Mouse (Mus musculus): Measurements from ENCODE around the gene Khk. TPM values are rescaled to one million over a fixed set of nuclear protein-coding genes. Genes with fewer than 3 reads are reported as not detected.

Khk gene
- polyA plus RNA-seq, 2 experiments from 2014 or later, result 20.3 to 26.3 TPM

DNA sequence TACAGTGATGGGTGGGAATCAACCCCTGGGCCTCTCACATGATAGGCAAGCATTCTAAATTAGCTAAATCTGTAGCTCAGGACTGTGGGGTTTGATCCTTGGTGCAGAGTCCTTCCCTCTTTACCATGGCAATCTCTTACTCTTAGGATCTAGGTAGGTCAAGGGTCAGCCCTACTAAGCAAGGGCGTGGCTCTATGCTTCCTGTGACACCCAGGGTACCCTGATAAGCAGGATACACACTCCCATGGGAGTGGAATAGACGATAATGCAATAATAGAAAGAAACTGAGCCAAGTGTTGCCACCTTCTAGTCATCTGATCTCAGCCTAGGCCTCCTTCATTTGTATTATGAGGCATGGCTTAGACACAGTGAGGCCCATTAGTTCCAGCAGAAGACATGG, 48.2 kb downstream of the Khk start:
- no peak for ATAC-seq

DNA sequence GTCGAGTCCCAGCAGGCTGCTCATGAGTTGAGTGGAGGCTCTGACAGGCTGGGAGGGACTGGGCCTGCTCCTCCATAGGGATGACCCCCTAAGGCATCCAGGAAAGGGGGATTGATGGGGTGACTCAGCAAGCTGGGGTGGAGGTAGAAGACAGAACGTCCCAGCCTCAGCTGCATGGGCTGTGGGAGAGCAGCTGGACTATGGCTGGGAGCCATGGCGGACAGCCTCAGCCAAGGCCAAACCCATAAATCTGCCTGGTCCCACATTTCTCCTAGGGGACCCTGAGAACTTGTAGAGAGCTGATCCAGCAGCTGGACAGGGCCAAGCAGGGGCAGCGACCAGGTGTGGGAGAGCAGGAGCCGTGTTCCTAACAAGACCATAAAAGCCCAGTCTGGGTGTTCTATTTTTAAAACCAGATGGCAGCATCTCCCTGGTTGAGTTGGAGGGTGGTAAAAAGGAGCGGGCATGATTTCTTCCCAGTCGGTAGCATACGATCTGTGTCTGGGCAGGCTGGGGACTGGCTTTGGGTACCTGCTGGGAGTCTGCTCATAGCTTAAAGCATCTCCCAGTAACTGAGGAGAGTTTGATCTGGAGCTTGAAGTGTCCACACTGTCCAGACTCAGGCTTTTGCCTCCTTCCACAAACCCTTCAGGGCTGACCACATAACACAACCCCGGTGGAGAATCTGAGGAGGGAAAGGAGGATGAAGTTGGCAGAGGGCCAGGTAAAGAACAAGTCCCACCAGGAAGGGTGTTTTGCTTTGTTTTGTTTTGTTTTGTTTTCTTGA, 53.8 kb downstream of the Khk start:
- ATAC-seq, result no peak

Other genes starting within 250 kb of the Khk start
- gene Dpysl5, start 209.9 kb upstream of the Khk start, polyA plus RNA-seq (2017; shearing (Covaris generic)), result not detected
- gene Mapre3, start 106.8 kb upstream of the Khk start, polyA plus RNA-seq (2017; shearing (Covaris generic)), result 1 to 10 TPM; 3.0 to 4.1 TPM
- gene Tmem214, start 53.4 kb upstream of the Khk start, polyA plus RNA-seq (2017; shearing (Covaris generic)), result 10 to 100 TPM; 28.4 to 41.1 TPM
- 1 to 10 TPM; 4.4 to 5.5 TPM for gene Agbl5, start 32.7 kb upstream of the Khk start, polyA plus RNA-seq (2017; shearing (Covaris generic))
- 100 to 1,000 TPM; 200 to 285 TPM for gene Ost4, start 13.6 kb upstream of the Khk start, polyA plus RNA-seq (2017; shearing (Covaris generic))
- under 1 TPM; 0.32 to 0.90 TPM for gene Emilin1, start 8.0 kb upstream of the Khk start, polyA plus RNA-seq (2017; shearing (Covaris generic))
- 1 to 10 TPM in 1 of 2 experiments, not detected in 1; 1.7 TPM for gene Cgref1, start 24.2 kb downstream of the Khk start, polyA plus RNA-seq (2017; shearing (Covaris generic))
- 100 to 1,000 TPM in 1 of 2 experiments, 10 to 100 TPM in 1; 83.6 to 112 TPM for gene Preb, start 38.9 kb downstream of the Khk start, polyA plus RNA-seq (2017; shearing (Covaris generic))
- not detected for gene Tcf23, start 47.2 kb downstream of the Khk start, polyA plus RNA-seq (2017; shearing (Covaris generic))
- gene Atraid, start 126.9 kb downstream of the Khk start, polyA plus RNA-seq (2017; shearing (Covaris generic)), result 10 to 100 TPM; 80.7 to 89.3 TPM
- gene Slc5a6, start 127.5 kb downstream of the Khk start, polyA plus RNA-seq (2017; shearing (Covaris generic)), result 1 to 10 TPM; 6.5 to 7.9 TPM
- 10 to 100 TPM in 1 of 2 experiments, 1 to 10 TPM in 1; 7.7 to 14.0 TPM for gene Cad, start 133.3 kb downstream of the Khk start, polyA plus RNA-seq (2017; shearing (Covaris generic))
- gene Dnajc5g, start 184.9 kb downstream of the Khk start, polyA plus RNA-seq (2017; shearing (Covaris generic)), result not detected
- gene Slc30a3, start 186.8 kb downstream of the Khk start, polyA plus RNA-seq (2017; shearing (Covaris generic)), result not detected
- gene Trim54, start 195.3 kb downstream of the Khk start, polyA plus RNA-seq (2017; shearing (Covaris generic)), result not detected
- not detected for gene Ucn, start 217.4 kb downstream of the Khk start, polyA plus RNA-seq (2017; shearing (Covaris generic))
- 10 to 100 TPM; 64.4 to 66.7 TPM for gene Mpv17, start 232.8 kb downstream of the Khk start, polyA plus RNA-seq (2017; shearing (Covaris generic))